Mouse (Mus musculus) stomach, embryonic 14.5 days (tissue): ENCODE measurements around the gene Cnnm2. TPM values are rescaled to one million over a fixed set of nuclear protein-coding genes. Genes with fewer than 3 reads are reported as not detected.

Source experiments
- ATAC-seq: fragments of 200-750 bp; cut with Nextera tagmentation; 2 replicates; pipeline ENCODE4 v1.8.0; 2017; ENCODE audit warnings: low read depth, moderate TSS enrichment; ENCODE audit not compliant: insufficient number of reproducible peaks, insufficient read depth, low FRiP score
- H3K27ac ChIP-seq: fragments of 300-500 bp; sonication (generic); 2 replicates; pipeline ENCODE4 v1.5.1; 2014; ENCODE audit warnings: mild to moderate bottlenecking, low read length, moderate library complexity, mixed read lengths
- H3K27me3 ChIP-seq: fragments of 300-500 bp; sonication (generic); 2 replicates; pipeline ENCODE4 v1.6.1; 2014; ENCODE audit warnings: low read length, control low read depth, mixed read lengths; ENCODE audit not compliant: control insufficient read depth, insufficient read depth
- H3K36me3 ChIP-seq: fragments of 300-500 bp; sonication (generic); 2 replicates; pipeline ENCODE4 v1.6.1; 2014; ENCODE audit warnings: mild to moderate bottlenecking, control low read depth, low read length, moderate library complexity, mixed read lengths; ENCODE audit not compliant: control insufficient read depth, insufficient read depth
- H3K4me1 ChIP-seq: fragments of 300-500 bp; sonication (generic); 2 replicates; pipeline ENCODE4 v1.6.1; 2014; ENCODE audit warnings: low read length, control low read depth, mixed read lengths; ENCODE audit not compliant: control insufficient read depth, insufficient read depth
- H3K4me2 ChIP-seq: fragments of 300-500 bp; sonication (generic); replicated peaks from 2 replicates; pipeline ENCODE4 v1.6.1; 2014; ENCODE audit warnings: low read depth, low read length, control low read depth
- H3K4me3 ChIP-seq: fragments of 300-500 bp; sonication (generic); 2 replicates; pipeline ENCODE4 v1.5.1; 2014; ENCODE audit warnings: low read depth, low read length, control low read depth
- H3K9ac ChIP-seq: fragments of 300-500 bp; sonication (generic); replicated peaks from 2 replicates; pipeline ENCODE4 v1.6.1; 2014; ENCODE audit warnings: low read depth, mild to moderate bottlenecking, control low read depth, low read length, moderate library complexity, mixed read lengths
- H3K9me3 ChIP-seq: fragments of 300-500 bp; sonication (generic); 2 replicates; pipeline ENCODE4 v1.6.1; 2016; ENCODE audit warnings: low read depth, low read length, control low read depth; ENCODE audit not compliant: control insufficient read depth
- WGBS: fragments of 180-500 bp; shearing (Covaris S2); extraction: QIAGEN DNeasy Blood & Tissue Kit; methylation state at CpG from one replicate; pipeline ENCODE4 v1.1.7; 2014; 5-methylcytosine and 5-hydroxymethylcytosine counted together
- polyA plus RNA-seq: library from polyadenylated mRNA; unstranded; fragments of >200 nt; fragmentation: Nextera tagmentation; extraction: Ambion mirVana; gene quantifications from 2 replicates; pipeline ENCODE4 v1.2.1, GENCODE M21; 2014

The Cnnm2 gene
- 2.5 and 4.1 TPM in 2 replicates for polyA plus RNA-seq

DNA sequence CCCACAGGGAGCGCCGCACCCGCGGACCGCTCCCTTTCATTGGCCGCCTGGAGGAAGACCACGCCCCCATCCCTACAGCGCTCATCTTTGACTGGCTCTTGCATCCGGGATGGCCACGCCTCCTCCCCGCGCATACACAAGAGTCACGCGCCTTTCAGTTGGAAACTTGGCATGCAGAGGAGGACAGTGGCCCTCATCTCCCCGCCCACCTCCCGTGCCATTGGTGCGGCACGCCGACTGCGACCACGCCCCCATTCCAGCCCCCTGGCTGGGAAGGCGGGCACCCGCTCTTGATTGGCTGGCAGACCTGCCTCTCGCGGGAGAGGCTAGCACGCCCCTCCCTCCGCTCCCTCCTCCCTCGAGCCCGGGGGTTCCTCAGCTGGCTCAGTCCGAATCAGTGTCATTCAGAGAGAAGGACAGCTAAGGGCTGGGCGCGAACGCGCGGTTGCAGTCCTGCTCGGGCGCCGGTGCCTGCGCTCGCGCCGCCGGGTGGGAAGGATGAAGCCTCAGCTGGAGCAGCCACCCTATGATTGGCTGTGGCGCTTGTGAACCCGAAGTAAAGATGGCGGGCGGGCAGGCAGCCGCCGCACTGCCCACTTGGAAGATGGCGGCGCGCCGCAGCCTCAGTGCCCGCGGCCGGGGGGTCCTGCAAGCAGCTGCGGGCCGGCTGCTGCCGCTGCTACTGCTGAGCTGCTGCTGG lies at the start of gene Cnnm2:
Gene Cnnm2 (plus strand): TSS at position 350 of the 700 bp plus-strand sequence.
- no peaks in the 10 kb centered on the region for H3K36me3 ChIP-seq
- under 1% methylated on average over 58 of the region's 59 CpGs for WGBS
- ATAC-seq = peak; percentile 99
- peak within 1 kb of the TSS; percentile 63 for H3K4me3 ChIP-seq
- H3K9ac ChIP-seq = peak within 1 kb of the TSS; percentile 60
- H3K4me1 ChIP-seq = peaks cover 12% of the 10 kb centered on the region; the same call in 1 of the 2 replicates
- no peaks in the 10 kb centered on the region for H3K27me3 ChIP-seq
- peak within 1 kb of the TSS; percentile 100 for H3K4me2 ChIP-seq
- H3K27ac ChIP-seq = 0 out of 2 replicates have a peak within 1 kb of the TSS, but pooled peaks have one; percentile 7
- no peaks in the 10 kb centered on the region for H3K9me3 ChIP-seq

DNA sequence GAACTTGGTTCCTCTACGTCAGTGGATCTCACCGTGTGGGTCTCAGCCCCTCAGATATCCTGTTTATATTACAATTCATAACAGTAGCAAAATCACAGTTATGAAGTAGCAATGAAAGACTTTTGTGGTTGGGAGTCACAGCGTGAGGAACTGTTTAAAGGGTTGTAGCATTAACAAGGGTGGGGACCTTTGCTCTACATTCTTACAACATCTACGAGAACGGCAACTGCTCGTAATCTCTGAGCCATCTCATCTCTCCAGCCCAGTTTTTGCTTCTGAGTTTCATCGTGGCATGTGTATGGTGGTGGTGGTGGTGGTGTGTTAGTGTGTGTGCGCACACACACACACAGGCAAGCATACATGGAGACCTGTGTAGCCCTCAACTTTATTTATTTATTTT lies 47.2 kb upstream of the Cnnm2 start:
- Histone ChIP-seq H3K9me3 (0 out of 2 replicates have a peak, but pooled peaks cover 4% of the 10 kb centered on the region), H3K36me3 (no peaks in the 10 kb centered on the region), H3K4me2 (no peak overlapping the region), H3K4me3 (no peak overlapping the region), H3K4me1 (no peaks in the 10 kb centered on the region), H3K9ac (no peak overlapping the region), H3K27me3 (no peaks in the 10 kb centered on the region), H3K27ac (no peak overlapping the region)
- no peak for ATAC-seq
- 80% methylated on average over 8 of the region's 8 CpGs for WGBS

DNA sequence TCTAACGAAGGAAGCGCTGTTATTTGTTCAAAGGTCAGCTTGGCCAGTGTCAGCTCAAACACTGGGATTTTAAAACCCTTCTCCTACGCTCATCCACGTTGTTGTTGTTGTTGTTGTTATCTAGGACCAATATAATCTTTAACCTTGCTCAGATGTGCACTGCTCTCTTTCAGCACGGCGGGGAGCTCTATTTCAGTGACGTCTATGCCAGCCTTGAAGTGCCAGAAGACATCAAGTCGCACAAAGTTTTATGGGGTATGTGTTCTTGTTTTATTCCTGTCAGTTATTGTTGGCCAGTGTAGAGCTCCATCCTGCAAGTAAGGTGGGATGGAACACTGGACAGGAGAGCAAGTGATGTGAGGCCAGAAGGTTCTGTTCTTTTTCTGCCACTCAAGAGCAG lies 46.4 kb upstream of the Cnnm2 start:
- no peak for ATAC-seq
- Histone ChIP-seq H3K36me3 (no peaks in the 10 kb centered on the region), H3K27me3 (no peaks in the 10 kb centered on the region), H3K27ac (no peak overlapping the region), H3K4me3 (no peak overlapping the region), H3K4me2 (no peak overlapping the region), H3K9ac (no peak overlapping the region), H3K9me3 (0 out of 2 replicates have a peak, but pooled peaks cover 4% of the 10 kb centered on the region), H3K4me1 (no peaks in the 10 kb centered on the region)
- WGBS = 91% methylated on average over 8 of the region's 8 CpGs

DNA sequence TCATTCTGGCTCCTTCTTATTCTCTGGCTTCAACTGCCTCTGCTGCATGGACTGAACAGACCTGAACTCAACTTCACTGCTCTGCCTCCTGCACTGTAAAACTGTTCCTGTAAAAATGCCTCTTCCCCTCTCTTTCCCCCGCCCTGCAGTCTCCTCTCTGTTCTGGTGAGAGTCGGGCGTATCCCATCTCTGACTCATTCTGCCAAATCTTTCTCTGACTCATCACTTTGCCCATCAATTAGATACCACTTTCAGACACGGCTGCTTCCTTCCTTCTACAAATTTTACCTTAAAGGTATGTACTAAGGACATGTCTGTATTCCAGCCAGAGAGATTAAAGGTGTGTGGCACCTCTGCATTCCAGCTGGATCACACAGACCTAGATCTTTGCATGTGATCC lies 43.2 kb upstream of the Cnnm2 start:
- no peak overlapping the region for H3K4me3 ChIP-seq
- WGBS = 85% methylated on average over 4 of the region's 4 CpGs
- no peak overlapping the region for H3K4me2 ChIP-seq
- H3K36me3 ChIP-seq = no peaks in the 10 kb centered on the region; the same call in 1 of the 2 replicates
- H3K9me3 ChIP-seq = 0 out of 2 replicates have a peak, but pooled peaks cover 4% of the 10 kb centered on the region
- no peak overlapping the region for H3K9ac ChIP-seq
- no peak overlapping the region for H3K27ac ChIP-seq
- H3K27me3 ChIP-seq = no peaks in the 10 kb centered on the region
- ATAC-seq = no peak
- H3K4me1 ChIP-seq = no peaks in the 10 kb centered on the region

DNA sequence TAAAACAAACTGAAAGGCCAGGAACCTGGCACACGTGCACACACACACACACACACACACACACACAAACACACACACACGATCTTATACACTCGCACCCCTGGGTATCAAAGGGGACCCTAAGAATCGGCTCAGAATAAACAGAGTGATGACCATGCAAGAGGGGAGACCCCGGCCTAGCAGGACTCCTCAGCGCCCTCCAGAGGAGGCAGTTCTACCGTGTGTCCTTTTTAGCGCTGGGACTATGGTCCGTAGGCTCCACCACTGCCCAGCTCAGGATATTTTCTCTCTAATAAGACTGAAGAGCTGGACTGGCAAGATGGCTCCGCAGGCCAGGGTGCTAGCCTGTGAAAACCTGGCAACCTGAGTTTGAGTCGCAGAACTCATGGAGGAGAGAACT lies 37.0 kb upstream of the Cnnm2 start:
- WGBS = 69% methylated on average over 11 of the region's 11 CpGs
- Histone ChIP-seq H3K9me3 (no peaks in the 10 kb centered on the region), H3K4me3 (no peak overlapping the region), H3K36me3 (no peaks in the 10 kb centered on the region; the same call in 1 of the 2 replicates), H3K9ac (no peak overlapping the region), H3K4me2 (no peak overlapping the region), H3K27me3 (no peaks in the 10 kb centered on the region), H3K27ac (no peak overlapping the region), H3K4me1 (no peaks in the 10 kb centered on the region)
- no peak for ATAC-seq

DNA sequence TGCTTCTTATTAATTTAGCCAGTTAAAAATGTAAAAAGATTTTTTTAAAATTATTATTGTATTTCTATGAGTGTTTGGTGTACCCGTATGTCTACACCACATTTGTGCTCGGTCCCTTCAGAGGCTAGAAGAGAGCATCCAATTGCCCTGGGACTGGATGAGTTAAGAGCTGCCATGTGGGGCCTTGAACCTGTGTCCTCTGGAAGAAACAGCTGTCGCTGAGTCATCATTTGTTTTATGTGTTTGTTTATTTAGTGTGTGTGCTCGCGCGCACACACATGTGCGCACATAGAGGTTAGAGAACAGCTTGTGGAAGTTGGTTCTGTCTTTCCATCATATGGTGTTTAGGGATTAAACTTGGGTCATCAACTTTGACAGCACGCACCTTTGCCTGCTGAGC lies 35.3 kb upstream of the Cnnm2 start:
- Histone ChIP-seq H3K9ac (no peak overlapping the region), H3K36me3 (no peaks in the 10 kb centered on the region; the same call in 1 of the 2 replicates), H3K27me3 (no peaks in the 10 kb centered on the region), H3K4me3 (no peak overlapping the region), H3K4me1 (no peaks in the 10 kb centered on the region), H3K4me2 (no peak overlapping the region), H3K27ac (no peak overlapping the region), H3K9me3 (no peaks in the 10 kb centered on the region)
- WGBS = 91% methylated on average over 8 of the region's 8 CpGs
- ATAC-seq = no peak

DNA sequence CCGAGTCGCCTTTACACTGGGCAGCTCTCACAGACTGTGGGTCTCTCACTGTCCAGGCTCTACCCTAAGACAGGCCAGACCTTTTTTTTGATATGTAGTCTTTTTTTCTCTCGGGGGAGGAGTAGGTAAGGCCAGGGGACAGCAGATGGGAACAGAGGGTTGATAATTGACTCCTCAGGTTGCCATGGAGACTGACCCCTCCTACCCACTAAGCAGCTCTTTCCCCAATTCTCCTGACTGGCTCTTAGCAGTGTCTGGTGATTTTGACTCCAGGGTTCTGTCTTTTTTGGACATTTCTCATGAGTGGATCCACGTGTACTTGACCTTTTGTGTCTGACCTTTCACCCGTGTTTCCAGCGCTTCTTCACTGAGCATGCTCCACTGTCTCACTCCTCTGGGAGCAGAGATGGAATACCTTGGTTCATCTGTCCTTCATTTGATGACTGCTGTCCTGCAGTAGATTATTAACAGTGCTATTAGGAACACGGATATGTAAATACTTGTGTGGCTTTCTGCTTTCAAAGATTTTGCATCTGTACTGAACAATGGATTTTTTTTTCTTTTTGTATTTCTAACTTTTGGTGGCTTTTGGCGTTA lies 34.2 kb upstream of the Cnnm2 start:
- no peaks in the 10 kb centered on the region for H3K9me3 ChIP-seq
- ATAC-seq = no peak
- no peaks in the 10 kb centered on the region for H3K27me3 ChIP-seq
- no peaks in the 10 kb centered on the region for H3K4me1 ChIP-seq
- WGBS = 56% methylated on average over 8 of the region's 8 CpGs
- H3K4me3 ChIP-seq = no peak overlapping the region
- no peak overlapping the region for H3K4me2 ChIP-seq
- H3K27ac ChIP-seq = no peak overlapping the region
- no peaks in the 10 kb centered on the region for H3K36me3 ChIP-seq
- no peak overlapping the region for H3K9ac ChIP-seq

DNA sequence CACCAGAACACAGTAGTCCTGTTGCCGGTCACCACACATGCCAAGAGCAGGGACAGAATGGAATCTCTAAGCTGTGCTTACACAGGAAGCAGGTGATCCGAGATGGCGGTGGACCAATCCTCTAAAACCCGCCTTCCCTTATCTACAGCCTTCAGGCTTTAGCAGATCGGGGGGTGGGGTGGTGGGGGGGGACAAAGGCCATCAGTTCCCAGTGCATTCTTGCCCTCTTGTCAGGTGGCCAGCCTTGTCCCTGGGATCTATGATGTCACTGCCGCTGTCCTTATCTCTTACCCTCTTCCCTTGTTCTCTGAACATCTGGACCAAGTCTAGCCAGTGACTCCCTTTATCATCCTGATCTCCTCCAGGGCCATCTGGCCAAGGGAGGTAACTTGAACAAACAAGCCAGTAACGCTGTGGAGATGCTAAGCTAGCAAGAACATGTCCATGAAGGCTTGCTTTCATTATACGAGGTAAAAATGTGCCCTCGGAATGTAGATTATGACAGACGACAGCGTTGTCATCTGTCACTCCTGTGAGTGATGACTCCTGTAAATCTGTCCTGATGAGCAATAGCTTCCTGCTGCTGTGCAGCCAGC lies 33.4 kb upstream of the Cnnm2 start:
- H3K27ac ChIP-seq = no peak overlapping the region
- no peak overlapping the region for H3K4me2 ChIP-seq
- no peak for ATAC-seq
- H3K36me3 ChIP-seq = no peaks in the 10 kb centered on the region
- H3K9ac ChIP-seq = no peak overlapping the region
- H3K9me3 ChIP-seq = no peaks in the 10 kb centered on the region
- no peaks in the 10 kb centered on the region for H3K27me3 ChIP-seq
- no peak overlapping the region for H3K4me3 ChIP-seq
- no peaks in the 10 kb centered on the region for H3K4me1 ChIP-seq
- WGBS = 35% methylated on average over 11 of the region's 11 CpGs
